Mouse (Mus musculus) spleen, adult 2 months (tissue): Measurements from ENCODE around the gene Krt78.

Source experiments
- CTCF ChIP-seq: fragments of 200-500 bp; IDR thresholded peaks from 2 replicates; pipeline ENCODE4 v1.5.1; 2011; ENCODE audit warnings: mild to moderate bottlenecking, inconsistent platforms; ENCODE audit not compliant: insufficient read depth, insufficient read length, insufficient replicate concordance; ENCODE audit errors: extremely low read depth
- POLR2A ChIP-seq: fragments of 200-500 bp; IDR thresholded peaks from 2 replicates; pipeline ENCODE4 v1.6.1; 2011; ENCODE audit warnings: low read depth, low read length, inconsistent platforms

DNA sequence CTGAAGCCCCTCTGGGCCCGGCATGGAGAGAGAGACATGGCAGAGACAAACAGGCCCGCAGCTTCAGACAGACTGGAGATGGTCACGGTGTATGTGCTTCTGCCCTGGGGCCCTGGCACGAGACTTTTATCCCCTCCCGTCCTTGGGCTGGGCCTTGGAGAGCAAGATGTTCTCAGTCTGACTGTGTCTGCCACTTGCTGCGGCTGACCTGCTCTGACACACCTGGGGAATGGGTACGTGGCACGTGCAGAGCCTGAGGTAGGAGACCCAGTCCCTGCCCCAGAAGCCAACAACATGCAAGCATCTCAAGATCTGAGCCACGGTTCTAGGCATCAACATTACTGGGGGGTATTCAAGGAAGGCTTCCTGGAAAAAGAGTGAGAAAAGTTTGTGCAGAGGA, at the start of gene Krt78:
- TF ChIP-seq POLR2A: no peak
- no peak for TF ChIP-seq CTCF
